In genomic region chr10:78457495-78458347, GRCm38 (mm10) we compare ENCODE assay signal across 8 mouse cellular contexts. TPM values are rescaled to one million over a fixed set of nuclear protein-coding genes. Genes with fewer than 3 reads are reported as not detected.
A peak's percentile ranks its signal among the peaks of the same experiment; 100 is the strongest.
DNase-seq lines count a peak whose midpoint lies in the region; ATAC-seq and TF ChIP-seq lines count a peak whose summit lies in the region.

No protein-coding gene starts in this region.

- H3K4me3 ChIP-seq in cortical plate, adult 2 months (ENCODE audit: insufficient read depth, low read length), result no peak overlapping the region
- H3K4me3 ChIP-seq in kidney, adult 2 months (ENCODE audit: insufficient read depth, low read depth, low read length), result no peak overlapping the region
- H3K4me3 ChIP-seq in lung, adult 2 months (replicated peaks; ENCODE audit: extremely low read depth, low read depth, low read length), result no peak overlapping the region
- no peak overlapping the region for H3K4me3 ChIP-seq in neural tube, embryonic 15.5 days (replicated peaks)

- no peak for TF ChIP-seq CTCF in cortical plate, adult 2 months (IDR thresholded peaks at IDR 0.05; ENCODE audit: extremely low read depth, insufficient read depth, low read length)
- no peak for TF ChIP-seq CTCF in kidney, adult 2 months (conservative IDR thresholded peaks at IDR 0.05; ENCODE audit: insufficient read depth, insufficient read length, low read depth, low read length)
- TF ChIP-seq CTCF in lung, adult 2 months (IDR thresholded peaks at IDR 0.05; ENCODE audit: insufficient read depth, low read length), result no peak

- peak overlapping the region; percentile 57 for H3K27ac ChIP-seq in cortical plate, adult 2 months (ENCODE audit: insufficient read depth, low read length)
- peak overlapping the region; percentile 25; the same call in 1 of the 2 replicates for H3K27ac ChIP-seq in kidney, adult 2 months (ENCODE audit: insufficient read depth, low read depth, low read length)
- H3K27ac ChIP-seq in neural tube, embryonic 15.5 days (replicated peaks), result peak overlapping the region; percentile 68

- peak overlapping the region; percentile 17; the same call in 1 of the 2 replicates for H3K9ac ChIP-seq in neural tube, embryonic 15.5 days (replicated peaks)

- H3K4me2 ChIP-seq in neural tube, embryonic 15.5 days, result no peak overlapping the region

- peak; percentile 51 for DNase-seq in retina, postnatal 1 day
- DNase-seq in retina, embryonic 14.5 days (ENCODE audit: low spot score), result no peak
- peak; percentile 60 for DNase-seq in heart, adult 8-10 months (ENCODE audit: low spot score)
- DNase-seq in kidney, adult 2 months, result peak; percentile 72
- DNase-seq in lung, adult 2 months, result peak; percentile 61
- DNase-seq in cerebellum, adult 11-12 months, result no peak

- ATAC-seq in neural tube, embryonic 15.5 days (ENCODE audit: low FRiP score), result peak; percentile 36

- H3K36me3 ChIP-seq in kidney, adult 2 months (ENCODE audit: control insufficient read depth, insufficient read depth, low read length), result no peaks in the 10 kb centered on the region
- H3K36me3 ChIP-seq in neural tube, embryonic 15.5 days, result no peaks in the 10 kb centered on the region

- no peak for TF ChIP-seq POLR2A in cortical plate, adult 2 months (IDR thresholded peaks at IDR 0.05; ENCODE audit: extremely low read depth, insufficient read depth, low read length)
- no peak for TF ChIP-seq POLR2A in kidney, adult 2 months (IDR thresholded peaks at IDR 0.05; ENCODE audit: low read depth, low read length)
- no peak for TF ChIP-seq POLR2A in lung, adult 2 months (IDR thresholded peaks at IDR 0.05; ENCODE audit: borderline replicate concordance, extremely low read depth, low read depth, low read length)

- H3K27me3 ChIP-seq in kidney, adult 2 months (replicated peaks; ENCODE audit: control insufficient read depth, insufficient read depth, low read length), result no peaks in the 10 kb centered on the region
- H3K27me3 ChIP-seq in neural tube, embryonic 15.5 days (replicated peaks), result no peaks in the 10 kb centered on the region

- 39% methylated on average over 10 of the region's 10 CpGs for WGBS in kidney, adult 2 months
- 18% methylated on average over 10 of the region's 10 CpGs for WGBS in lung, adult 2 months
- 40% methylated on average over 10 of the region's 10 CpGs for WGBS in neural tube, embryonic 15.5 days

- peaks cover 14% of the 10 kb centered on the region for H3K4me1 ChIP-seq in cortical plate, adult 2 months (ENCODE audit: control insufficient read depth, insufficient read depth, low read length)
- H3K4me1 ChIP-seq in kidney, adult 2 months (ENCODE audit: control insufficient read depth, insufficient read depth, low read length), result peaks cover 14% of the 10 kb centered on the region
- 0 out of 2 replicates have a peak, but pooled peaks cover 5% of the 10 kb centered on the region for H3K4me1 ChIP-seq in lung, adult 2 months (ENCODE audit: control insufficient read depth, insufficient read depth, low read length)
- peaks cover 68% of the 10 kb centered on the region for H3K4me1 ChIP-seq in neural tube, embryonic 15.5 days

- no peaks in the 10 kb centered on the region for H3K9me3 ChIP-seq in neural tube, embryonic 15.5 days (replicated peaks)

RNA-seq across cellular contexts. Expression of gene Pdxk, which starts 7.1 kb away (rescaled TPM):
- 76.7 and 77.7 TPM in 2 replicates for polyA plus RNA-seq in cortical plate, adult 2 months (2012; rRNA removed)
- total RNA-seq in heart, adult 8-10 months (2022), result 10 to 100 TPM; 12.9 to 14.3 (median 13.4) TPM
- polyA plus RNA-seq in kidney, adult 2 months (2012; rRNA removed), result 107 TPM in 2 replicates
- polyA plus RNA-seq in lung, adult 2 months (2012; rRNA removed), result 20.4 and 21.5 TPM in 2 replicates
- 48.4 and 49.2 TPM in 2 replicates for polyA plus RNA-seq in neural tube, embryonic 15.5 days (2015; fragmentation: Nextera tagmentation; extraction: Ambion mirVana)

RNA-seq across cellular contexts. Expression of gene Cstb, which starts 32.3 kb away (rescaled TPM):
- 69.3 and 78.3 TPM in 2 replicates for polyA plus RNA-seq in cortical plate, adult 2 months (2012; rRNA removed)
- total RNA-seq in heart, adult 8-10 months (2022), result 10 to 100 TPM; 16.4 to 26.2 (median 24.4) TPM
- 101 and 115 TPM in 2 replicates for polyA plus RNA-seq in kidney, adult 2 months (2012; rRNA removed)
- polyA plus RNA-seq in lung, adult 2 months (2012; rRNA removed), result 51.9 and 62.7 TPM in 2 replicates
- 97.0 and 207 TPM in 2 replicates for polyA plus RNA-seq in neural tube, embryonic 15.5 days (2015; fragmentation: Nextera tagmentation; extraction: Ambion mirVana)

RNA-seq across cellular contexts. Expression of gene Rrp1, which starts 44.9 kb away (rescaled TPM):
- 519 and 613 TPM in 2 replicates for polyA plus RNA-seq in cortical plate, adult 2 months (2012; rRNA removed)
- total RNA-seq in heart, adult 8-10 months (2022), result 100 to 1,000 TPM in 2 of 4 experiments, 10 to 100 TPM in 2; 87.2 to 106 (median 96.3) TPM
- 58.2 and 80.3 TPM in 2 replicates for polyA plus RNA-seq in kidney, adult 2 months (2012; rRNA removed)
- polyA plus RNA-seq in lung, adult 2 months (2012; rRNA removed), result 57.4 and 82.5 TPM in 2 replicates
- polyA plus RNA-seq in neural tube, embryonic 15.5 days (2015; fragmentation: Nextera tagmentation; extraction: Ambion mirVana), result 413 and 414 TPM in 2 replicates

RNA-seq across cellular contexts. Expression of gene Olfr1358, which starts 59.5 kb away (rescaled TPM):
- polyA plus RNA-seq in cortical plate, adult 2 months (2012; rRNA removed), result not detected in 2 replicates
- total RNA-seq in heart, adult 8-10 months (2022), result not detected
- polyA plus RNA-seq in kidney, adult 2 months (2012; rRNA removed), result not detected in 2 replicates
- polyA plus RNA-seq in lung, adult 2 months (2012; rRNA removed), result not detected in 2 replicates
- polyA plus RNA-seq in neural tube, embryonic 15.5 days (2015; fragmentation: Nextera tagmentation; extraction: Ambion mirVana), result not detected in 2 replicates

Comparison
In these comparisons a context has a peak if more than half of its experiments do, and no peak if none do; other contexts are left out.
1. DNase-seq: peak in retina, postnatal 1 day (single experiment), heart, adult 8-10 months (single experiment), kidney, adult 2 months (single experiment) and lung, adult 2 months (single experiment); none in retina, embryonic 14.5 days (single experiment) and cerebellum, adult 11-12 months (single experiment).
2. Peak in every context shown above with its lines, with median percentiles within 50 percentile points of each other: H3K27ac ChIP-seq.